Mouse (Mus musculus) right cerebral cortex, postnatal 14 days (tissue): ENCODE measurements around the gene Prr13.

ENCODE experiments used
- DNase-seq: peaks from one replicate; pipeline ENCODE4 v3.0.0; 2022

The Prr13 gene

GRCm38 (mm10) chr15:102461430-102462075 lies 2.7 kb downstream of the Prr13 start:
- DNase-seq: no peak

GRCm38 (mm10) chr15:102463666-102464065 lies 4.8 kb downstream of the Prr13 start:
- DNase-seq: no peak

GRCm38 (mm10) chr15:102468675-102469370 lies 10.0 kb downstream of the Prr13 start:
- DNase-seq: no peak

GRCm38 (mm10) chr15:102470183-102470604 lies 11.4 kb downstream of the Prr13 start, which contains the start of gene Pcbp2:
Pcbp2 (plus strand) TSS chr15:102470539.
- peak; percentile 96 for DNase-seq

GRCm38 (mm10) chr15:102470605-102471294 lies 11.9 kb downstream of the Prr13 start:
- peak; percentile 82 for DNase-seq

- no peak for DNase-seq
Observed at GRCm38 (mm10) chr15:102471295-102471645, 12.4 kb downstream of the Prr13 start.

- DNase-seq: no peak
Observed at GRCm38 (mm10) chr15:102471727-102472126, 12.9 kb downstream of the Prr13 start.

GRCm38 (mm10) chr15:102473246-102473645 lies 14.4 kb downstream of the Prr13 start:
- no peak for DNase-seq

GRCm38 (mm10) chr15:102474520-102474919 lies 15.7 kb downstream of the Prr13 start:
- DNase-seq: no peak

GRCm38 (mm10) chr15:102483136-102483535 lies 24.3 kb downstream of the Prr13 start:
- DNase-seq: no peak

- no peak for DNase-seq
Observed at GRCm38 (mm10) chr15:102485853-102486252, 27.0 kb downstream of the Prr13 start.

- no peak for DNase-seq
Observed at GRCm38 (mm10) chr15:102487664-102488063, 28.8 kb downstream of the Prr13 start.

GRCm38 (mm10) chr15:102498322-102498721 lies 39.5 kb downstream of the Prr13 start:
- DNase-seq: no peak

- DNase-seq: no peak
Observed at GRCm38 (mm10) chr15:102499370-102499769, 40.5 kb downstream of the Prr13 start.

GRCm38 (mm10) chr15:102499851-102500250 lies 41.0 kb downstream of the Prr13 start:
- no peak for DNase-seq

- DNase-seq: no peak
Observed at GRCm38 (mm10) chr15:102500479-102500878, 41.7 kb downstream of the Prr13 start.

- DNase-seq: no peak
Observed at GRCm38 (mm10) chr15:102501084-102501814, 42.4 kb downstream of the Prr13 start.

GRCm38 (mm10) chr15:102502254-102502840 lies 43.5 kb downstream of the Prr13 start:
- no peak for DNase-seq

- DNase-seq: no peak
Observed at GRCm38 (mm10) chr15:102503447-102503846, 44.6 kb downstream of the Prr13 start, which contains the start of gene Gm10337. Gm10337 (plus strand) TSS chr15:102503722.

GRCm38 (mm10) chr15:102503924-102504782 lies 45.3 kb downstream of the Prr13 start:
- DNase-seq: no peak

- no peak for DNase-seq
Observed at GRCm38 (mm10) chr15:102505073-102505769, 46.4 kb downstream of the Prr13 start.
